Mouse (Mus musculus): ENCODE measurements at regions not wholly inside any gene's neighbourhood (a gene's known extent, or its start where the extent isn't known, plus 50 kb on each side); places are given as distances from the start of the nearest gene placed in this dataset.

DNA sequence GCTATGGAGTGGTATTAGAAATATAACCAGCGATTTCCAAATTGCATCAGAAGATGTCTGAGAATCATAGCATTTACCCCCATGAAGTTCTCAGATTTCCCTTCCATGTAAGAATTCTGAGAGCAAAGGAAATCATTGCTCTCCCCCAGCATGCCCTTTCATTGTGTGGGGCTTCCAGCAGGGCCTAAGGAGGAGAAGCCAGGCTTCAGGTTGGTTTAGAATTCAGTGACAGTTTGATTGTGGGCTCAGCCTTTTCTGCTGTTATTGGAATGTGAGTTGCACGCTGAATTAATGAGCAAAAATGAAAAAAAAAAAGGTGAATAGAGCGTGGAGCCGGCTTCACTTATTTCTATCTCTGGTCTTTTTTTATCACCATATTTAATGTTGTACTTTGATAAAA lies 570.0 kb upstream of the Akr1e1 start:
- no peak for TF ChIP-seq CHD2 (IDR thresholded peaks at IDR 0.05; ENCODE audit: low read depth, low read length)
- no peak for TF ChIP-seq ZNF384 (IDR thresholded peaks at IDR 0.05; ENCODE audit: low read depth, low read length)

All from ES-E14 (cell line).